Mouse (Mus musculus) megakaryocyte, embryonic 14.5 days (primary cell): ENCODE results near the gene Ddc.

Experiments
- FLI1 ChIP-seq: IDR thresholded peaks from 2 replicates; pipeline ENCODE4 v1.6.1; 2012; ENCODE audit warnings: low read length, inconsistent platforms, mixed read lengths
- GATA1 ChIP-seq: IDR thresholded peaks from 3 replicates; pipeline ENCODE4 v1.6.1; 2012; ENCODE audit warnings: mixed read lengths, low read length, inconsistent platforms, borderline replicate concordance

DNA sequence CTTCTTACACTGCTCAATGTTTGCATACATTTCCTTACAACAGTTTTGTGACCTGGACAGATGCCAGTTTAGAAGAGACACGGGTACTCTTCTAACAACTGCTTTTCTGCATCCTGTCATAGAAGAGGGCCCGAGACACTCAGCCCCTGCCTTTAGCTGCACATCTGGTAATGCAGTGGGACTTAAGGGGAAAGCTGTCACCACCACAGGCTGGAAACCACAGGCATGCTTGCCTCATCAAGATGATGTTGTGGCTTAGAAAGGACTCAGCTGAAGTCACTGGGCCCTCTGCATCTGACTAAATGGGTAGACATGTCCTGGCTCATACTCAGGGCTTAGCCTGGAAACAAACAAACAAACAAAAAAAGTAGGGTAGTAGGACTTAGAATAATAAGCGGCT, 77.2 kb downstream of the Ddc start:
- TF ChIP-seq GATA1 (no peak), FLI1 (no peak)
